Mouse (Mus musculus) thymus, postnatal 14 days (tissue): Measurements from ENCODE around the gene Reps1.

ENCODE experiments used
- DNase-seq: peaks from one replicate; pipeline ENCODE4 v3.0.0; 2021

The Reps1 gene

DNA sequence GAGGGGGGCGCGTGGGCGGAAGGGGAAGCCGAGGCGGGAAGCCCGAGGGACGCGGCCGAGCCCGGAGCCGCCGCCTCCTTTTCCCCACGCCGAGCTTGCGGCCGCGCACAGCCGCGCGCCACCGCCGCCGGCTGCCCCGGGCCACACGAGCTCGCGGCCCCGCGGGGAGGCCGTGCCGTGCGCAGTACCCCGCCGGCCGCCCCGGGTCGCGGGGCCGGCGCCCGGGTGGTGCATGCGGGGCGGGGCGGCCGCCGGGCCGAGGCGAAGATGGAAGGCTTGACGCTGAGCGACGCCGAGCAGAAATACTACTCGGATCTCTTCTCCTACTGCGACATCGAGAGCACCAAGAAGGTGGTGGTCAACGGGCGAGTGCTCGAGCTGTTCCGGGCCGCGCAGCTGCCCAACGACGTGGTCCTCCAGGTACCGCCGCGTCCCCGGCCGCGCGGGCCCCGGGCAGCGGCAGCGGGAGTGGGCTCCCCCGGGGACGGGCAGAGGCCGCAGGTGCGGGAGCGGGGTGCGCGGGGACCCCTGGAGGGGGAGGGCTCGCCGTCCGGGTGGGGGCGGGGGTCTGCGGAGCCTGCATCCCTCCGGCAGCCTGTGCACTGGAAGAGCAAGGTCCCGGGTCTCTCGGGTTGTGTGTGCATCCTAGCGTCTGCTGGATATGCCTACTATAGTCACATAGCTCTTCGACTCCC, at the start of gene Reps1:
Gene Reps1 (plus strand): TSS at position 166 of the 695 bp plus-strand sequence.
- peak; percentile 61 for DNase-seq

DNA sequence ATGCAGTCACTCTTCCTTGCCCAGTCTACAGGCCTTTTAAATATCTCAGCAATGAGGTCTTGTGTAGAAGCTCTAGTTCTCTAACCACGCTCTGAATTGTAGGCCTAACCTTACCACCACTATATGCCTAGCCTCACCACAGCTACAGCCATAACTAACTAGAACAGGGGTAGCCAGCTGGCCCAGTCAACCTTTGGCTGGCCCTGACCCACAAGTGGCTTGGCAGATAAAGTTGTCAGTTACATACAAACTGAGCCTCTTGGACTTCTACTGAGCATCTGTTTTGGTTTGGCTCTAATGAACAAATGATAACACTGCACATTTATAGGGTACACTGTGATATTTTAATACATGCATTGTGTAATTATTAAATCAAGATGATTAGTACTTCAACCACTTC, 48.9 kb upstream of the Reps1 start:
- DNase-seq = no peak

DNA sequence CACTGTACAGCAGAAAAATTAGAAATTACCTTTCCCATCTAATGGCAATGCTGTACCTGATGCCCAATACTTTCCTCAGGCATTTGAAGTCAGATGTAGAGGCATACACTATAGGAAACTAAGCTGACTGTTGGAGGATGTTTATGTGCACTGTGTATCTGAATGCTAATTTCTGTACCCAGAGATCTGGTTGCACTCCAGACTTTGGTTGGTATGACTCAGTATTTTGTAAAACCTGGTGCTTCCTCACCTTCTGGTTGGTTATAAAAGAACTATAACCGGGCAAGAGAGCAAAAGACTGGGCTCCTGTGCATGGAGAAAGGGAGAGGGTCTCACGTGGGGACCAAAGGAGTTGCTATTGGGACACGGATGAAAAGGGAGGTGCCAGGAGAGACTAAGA, 48.4 kb upstream of the Reps1 start:
- no peak for DNase-seq

DNA sequence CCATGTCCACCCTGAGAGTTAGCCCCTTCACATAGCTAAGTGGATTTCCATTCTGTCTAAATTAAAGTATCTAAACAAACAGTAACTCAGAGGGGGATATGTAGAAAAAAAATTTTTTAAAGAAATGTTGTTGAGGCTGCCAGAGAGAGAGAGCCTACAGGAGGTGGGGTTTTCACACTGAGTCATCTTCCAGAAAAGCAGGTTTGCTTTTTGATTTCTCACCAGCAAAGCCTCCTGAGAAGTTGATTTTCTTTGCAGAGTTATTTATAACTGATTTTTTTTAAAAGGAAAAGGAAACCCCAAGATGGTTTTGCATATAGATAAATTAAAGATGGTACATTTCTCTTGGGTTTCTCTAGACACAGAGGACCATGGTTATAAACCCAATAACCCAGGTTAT, 47.5 kb upstream of the Reps1 start:
- DNase-seq = no peak

DNA sequence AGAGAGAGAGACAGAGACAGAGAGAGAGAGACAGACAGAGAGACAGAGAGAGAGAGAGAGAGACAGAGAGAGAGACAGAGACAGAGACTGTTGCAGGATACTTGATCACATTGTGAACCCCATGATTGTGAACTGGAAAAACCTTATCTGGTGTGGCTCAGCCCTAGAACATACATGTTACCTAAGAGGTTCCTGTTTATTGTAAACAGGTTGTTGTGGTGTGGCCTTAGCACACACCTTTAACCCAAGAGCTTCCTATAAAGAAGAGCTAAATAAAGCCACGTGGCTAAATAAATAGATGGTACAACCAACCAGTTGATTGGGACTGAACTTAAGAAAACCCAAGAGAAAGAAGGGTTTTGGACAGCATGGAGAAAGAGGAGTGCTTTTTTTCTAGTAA, 45.9 kb upstream of the Reps1 start:
- no peak for DNase-seq

DNA sequence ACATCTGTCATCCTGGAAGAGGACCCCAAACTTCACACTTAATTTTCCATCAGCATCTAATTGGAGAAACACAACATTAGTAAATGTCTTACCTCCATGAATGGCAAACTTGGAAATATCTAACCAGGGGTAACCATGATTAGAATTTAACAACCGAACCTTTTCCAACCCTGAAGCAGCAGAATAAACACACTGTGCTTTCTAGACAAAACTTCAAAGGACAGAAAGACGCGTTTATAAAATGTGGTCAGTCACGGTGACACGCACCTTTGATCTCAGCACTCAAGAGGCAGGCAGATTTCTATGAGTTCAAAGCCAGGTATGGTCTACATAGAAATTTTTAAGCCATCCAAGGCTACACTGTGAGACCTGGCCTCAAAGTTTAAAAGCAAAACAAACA, 43.9 kb upstream of the Reps1 start:
- no peak for DNase-seq

DNA sequence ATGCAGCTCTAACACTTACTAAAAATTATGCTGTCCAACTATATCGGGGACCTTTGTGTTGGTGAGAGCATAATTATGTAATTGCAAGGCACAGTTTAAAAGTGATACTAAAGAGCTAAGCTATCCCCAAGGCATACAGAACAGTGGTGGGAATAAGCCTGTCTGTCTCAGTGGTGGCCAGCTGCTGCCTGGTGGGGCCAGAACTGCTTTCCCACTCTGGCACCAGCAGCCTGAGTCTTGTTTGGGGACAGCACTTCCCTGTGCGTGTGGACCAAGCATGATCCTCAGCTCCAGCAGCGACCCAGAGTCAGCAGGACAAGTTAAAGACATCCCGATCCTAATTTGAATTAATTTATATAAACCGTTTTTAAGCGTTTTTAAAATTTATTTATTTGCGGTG, 35.2 kb upstream of the Reps1 start:
- no peak for DNase-seq

DNA sequence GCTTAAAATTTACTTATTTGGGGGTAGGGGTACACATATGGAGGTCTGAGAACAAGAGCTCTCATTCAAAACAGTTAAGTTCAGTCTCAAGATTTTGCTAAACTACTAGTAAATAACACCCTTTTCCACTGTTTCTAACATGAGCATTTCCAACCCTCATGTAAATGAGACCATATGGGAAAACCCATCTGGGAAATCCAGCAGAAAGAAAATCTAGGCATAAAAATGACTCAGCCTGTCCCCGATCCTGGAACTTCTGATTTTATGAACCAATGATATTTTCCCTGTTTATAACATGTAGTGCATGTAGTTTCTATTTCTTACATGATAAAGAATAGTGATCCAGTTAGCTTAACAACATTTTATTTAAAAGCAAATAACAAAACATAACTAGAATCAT, 34.8 kb upstream of the Reps1 start:
- no peak for DNase-seq

DNA sequence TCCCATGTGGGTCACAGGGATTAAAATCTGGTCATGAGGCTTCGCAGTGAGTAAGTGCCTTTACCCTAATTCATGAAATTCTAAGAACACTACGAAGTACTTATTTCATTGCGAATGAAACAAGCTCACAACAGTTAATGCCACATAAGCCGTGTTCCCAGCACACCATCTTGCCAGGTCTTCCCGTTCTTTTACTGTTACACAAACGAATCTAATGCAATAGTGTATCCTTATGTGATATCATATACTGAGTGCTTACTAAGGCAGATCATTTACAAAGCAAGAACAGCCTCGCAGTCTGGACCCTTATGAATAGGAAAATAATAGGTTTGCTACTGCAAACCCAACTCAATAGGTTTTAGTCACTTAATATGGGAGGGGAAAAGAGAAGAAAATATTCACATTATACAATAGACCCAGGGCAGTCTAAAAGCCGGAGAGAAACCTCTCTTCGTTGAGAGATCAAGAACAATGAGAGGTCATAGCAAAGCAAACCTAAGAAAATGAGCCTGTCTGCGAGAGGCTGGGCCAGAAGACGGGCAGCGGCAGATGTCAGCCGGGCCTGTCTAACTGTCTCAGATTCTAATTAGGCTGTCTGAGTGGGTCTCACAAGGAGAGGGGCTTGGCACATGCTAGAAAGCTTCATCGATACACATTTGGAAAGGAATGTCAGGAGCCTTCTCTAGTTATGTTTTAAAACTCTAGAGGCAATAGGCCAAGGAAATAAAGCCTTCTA, 33.9 kb upstream of the Reps1 start:
- no peak for DNase-seq

DNA sequence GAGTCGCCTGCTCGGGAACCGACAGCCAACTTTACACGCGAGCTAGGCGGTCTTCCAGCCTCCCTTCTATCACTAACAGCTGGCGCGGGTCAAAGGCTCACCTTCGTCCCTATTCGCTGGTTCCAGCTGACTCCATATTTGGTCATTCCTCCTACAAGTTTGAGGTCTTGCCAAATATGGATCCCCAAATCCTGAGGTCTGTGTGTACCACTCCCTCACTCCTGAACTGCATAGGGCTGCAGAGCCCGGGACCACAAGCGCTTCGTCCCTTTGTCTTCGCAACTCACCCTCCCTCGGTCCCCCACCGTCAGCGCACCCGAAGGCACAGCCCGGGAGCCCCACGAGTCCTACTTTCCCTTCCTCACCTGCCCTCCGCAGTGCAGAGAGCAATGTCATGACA, 33.3 kb upstream of the Reps1 start:
- DNase-seq = peak; percentile 67

DNA sequence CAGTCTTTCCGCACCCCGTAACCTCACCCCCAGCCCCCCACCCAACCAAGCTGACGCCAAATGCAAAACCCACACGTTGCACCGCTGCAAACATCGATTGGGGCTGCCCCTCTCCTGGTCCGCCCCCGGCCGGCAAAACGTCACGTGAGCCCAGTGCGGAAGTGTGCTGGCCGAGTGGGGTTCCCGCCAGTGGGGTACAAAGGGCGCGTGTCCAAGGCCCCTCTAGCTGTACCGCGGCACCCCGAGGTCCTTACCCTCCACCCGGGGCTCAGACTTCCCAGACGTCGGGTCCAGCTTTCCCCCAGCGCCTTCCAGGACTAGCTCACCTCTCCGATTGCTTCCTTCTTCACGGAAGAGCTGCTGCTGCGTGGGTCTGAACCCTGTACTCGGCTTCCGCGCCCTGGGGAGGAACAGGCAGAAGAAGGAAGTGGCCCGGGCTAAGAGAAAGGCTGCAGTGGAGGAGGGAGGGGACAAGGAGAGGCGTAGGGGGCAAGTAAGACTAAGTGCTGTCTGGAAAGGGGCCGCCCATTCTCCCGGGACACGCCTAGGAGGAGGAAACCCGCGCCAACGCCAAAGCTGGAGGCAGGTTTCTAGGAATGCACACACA, 32.8 kb upstream of the Reps1 start, which contains the start of gene Abracl:
Gene Abracl (minus strand): TSS at position 548 of the 607 bp plus-strand sequence.
- peak; percentile 86 for DNase-seq

DNA sequence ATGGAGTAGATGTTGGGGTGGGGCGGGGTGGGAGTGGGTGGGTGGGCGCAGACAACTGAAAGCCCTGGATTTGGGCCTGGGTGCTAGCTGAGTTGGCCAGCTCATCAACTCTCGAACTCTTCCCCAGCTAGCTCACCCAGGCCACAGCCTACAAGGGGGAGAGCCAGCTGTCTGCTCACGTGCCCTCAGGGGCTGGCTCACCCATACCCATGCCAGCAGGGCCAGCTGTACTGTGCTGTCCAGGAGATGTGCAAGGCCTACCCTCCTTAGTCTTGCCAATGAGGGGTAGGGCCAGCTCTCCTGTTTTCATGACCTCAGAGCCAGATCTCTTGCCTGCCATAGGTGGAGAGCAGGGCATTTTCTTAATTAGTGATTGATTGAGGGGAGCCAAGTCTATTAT, 21.3 kb upstream of the Reps1 start:
- no peak for DNase-seq

DNA sequence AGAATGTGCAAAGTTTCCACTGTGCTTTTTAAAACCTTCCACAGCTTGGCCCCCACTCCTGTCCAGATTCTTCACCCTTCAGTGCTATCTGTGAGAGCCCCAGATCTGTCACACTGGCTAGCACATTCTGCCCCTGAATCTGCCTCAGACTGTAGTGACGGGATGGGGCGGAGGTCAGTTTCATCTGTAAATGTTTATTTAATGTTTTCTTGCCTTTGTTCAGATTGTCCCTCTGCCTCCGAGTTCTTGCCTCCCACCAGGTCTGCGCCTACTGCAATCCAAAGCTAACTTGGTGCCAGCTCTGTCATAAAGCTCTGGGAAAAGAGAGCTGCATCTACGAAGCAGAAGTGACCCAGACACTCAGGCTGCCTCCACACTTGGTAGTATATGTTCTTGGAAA, 18.8 kb upstream of the Reps1 start:
- DNase-seq = no peak

DNA sequence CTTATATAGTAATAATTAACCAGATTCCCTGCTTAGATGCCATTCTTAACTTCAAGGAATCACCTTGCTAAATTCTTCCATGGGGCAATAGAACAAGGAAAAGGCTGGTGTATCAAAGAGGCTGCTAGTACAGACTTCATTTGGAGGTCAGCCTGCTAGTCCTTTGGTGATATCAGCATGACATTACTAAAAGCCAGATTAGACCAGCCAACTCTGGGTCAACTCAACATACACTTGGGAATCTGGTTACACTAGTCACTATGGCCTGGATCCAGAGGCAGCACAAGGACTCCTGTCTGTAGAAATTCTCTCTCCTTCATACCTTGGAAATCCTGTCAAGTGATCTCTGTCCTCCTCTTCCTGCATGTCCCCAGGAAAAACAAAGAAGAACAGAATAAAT, 9.3 kb upstream of the Reps1 start:
- no peak for DNase-seq

DNA sequence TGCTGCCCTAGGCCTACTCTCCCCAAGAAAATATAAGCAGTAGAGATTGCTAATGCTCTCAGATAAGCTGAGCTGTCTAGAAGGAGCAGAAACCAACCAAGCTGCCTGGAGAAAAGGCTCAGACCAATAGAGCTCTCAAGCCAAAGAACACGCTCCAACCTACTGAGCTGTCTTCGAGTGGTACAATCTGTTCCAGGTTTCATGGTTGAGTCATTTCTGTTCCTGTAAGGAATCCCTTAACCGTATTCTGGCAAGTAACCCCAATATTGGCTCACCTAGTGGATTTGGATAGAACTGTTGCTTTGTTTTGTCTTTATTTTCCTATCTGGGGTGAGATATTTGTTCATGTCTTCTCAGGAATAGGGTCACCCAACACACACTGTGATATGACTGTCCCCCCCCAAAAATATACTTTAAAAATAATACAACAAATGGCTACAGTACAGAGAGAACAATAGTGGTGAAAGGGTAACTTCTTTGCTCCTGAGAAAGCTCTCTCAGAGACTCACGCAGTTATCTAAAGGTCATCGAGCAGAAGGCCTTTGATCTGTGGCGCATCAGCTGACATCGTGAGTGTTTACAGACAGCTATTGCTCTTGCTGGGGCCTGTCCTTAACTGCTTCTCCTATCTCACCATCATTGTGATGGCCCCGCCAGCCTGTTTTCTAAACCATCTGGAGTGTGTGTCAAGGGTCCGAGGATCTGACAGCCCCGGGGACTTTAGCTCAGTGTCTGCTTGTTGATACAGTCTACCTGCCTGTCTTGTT, 8.1 kb upstream of the Reps1 start:
- DNase-seq = no peak

DNA sequence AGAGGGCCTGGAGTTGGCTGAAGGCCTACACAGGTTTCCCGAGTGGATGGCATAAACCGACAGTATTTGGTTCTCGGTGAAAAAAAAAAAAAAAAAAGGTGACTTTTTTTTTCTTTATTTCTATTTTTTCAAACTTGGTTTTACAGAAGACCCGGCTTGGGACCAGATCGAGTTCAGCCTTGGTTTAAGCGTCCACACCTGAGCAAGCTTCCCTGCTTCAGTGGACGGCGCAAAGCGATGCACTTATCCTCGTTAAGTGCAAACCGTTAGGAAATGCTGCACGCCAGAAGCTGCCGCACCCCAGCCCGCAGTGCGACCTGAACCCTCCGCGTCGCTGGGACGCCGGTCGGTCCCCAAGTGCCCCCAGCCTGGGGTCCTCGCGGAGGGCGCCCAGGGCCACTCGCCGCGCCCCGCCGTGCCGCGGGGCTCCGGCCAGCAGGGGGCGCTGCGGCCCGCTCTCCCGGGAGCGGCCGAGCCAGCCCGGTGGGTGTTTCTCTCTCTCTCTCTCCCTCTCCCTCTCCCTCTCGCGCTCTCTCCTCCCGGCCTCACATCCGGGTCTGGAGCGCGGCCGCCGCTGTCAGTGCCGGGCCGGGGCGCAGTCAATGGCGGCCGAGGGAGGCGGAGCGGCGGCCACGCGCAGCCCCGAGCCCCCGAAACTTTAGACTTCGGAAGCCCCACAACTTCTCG, 509 bp upstream of the Reps1 start:
- peak; percentile 88 for DNase-seq

DNA sequence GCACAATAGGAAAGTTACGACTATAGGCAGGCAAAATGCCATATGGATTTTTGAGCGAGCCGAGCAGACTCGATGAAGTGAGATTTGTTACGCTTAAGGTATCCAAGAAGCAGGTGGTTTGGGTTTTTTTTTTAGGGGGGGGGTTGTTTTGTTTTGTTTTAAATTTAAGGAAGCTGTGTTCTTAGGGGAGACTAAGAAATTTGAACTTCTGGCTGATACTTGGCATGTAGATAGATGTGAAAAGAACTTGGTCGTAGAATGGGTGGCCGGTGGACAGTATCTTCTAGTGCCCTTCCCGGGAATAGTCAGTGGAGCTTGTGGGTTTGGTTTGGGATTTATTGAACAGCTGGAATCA, 707 bp downstream of the Reps1 start:
- DNase-seq = no peak

DNA sequence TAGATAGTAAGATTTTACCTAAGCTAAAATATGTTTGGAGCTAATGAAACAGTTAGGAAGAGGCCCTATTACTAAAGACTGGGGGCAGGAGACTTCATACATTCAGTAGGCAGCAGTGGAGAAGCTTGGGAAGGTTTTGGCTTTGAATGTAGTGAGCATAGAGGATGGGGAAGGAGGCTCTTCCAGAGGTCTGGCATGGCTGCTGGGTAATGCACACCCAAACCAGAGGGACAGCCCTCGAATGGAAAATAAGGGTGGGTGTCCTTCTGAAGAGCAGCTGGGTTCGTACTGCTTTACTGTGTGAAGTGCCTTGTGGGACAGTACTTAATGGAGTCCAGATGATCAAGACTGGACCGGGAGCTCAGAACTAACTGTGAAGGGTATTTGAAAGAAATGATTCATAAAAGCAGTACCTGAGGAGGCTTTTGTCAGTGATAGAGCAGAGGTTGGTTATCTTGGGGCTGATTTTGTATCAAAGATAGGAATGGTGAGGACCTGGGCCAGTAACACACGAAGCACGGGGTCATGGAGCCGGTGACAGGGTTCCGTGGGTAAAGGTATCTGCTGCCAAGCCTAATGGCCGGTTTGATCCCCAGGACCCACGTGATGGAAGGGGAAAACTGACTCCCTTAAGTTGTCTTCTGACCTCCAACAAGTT, 3.1 kb downstream of the Reps1 start:
- no peak for DNase-seq

DNA sequence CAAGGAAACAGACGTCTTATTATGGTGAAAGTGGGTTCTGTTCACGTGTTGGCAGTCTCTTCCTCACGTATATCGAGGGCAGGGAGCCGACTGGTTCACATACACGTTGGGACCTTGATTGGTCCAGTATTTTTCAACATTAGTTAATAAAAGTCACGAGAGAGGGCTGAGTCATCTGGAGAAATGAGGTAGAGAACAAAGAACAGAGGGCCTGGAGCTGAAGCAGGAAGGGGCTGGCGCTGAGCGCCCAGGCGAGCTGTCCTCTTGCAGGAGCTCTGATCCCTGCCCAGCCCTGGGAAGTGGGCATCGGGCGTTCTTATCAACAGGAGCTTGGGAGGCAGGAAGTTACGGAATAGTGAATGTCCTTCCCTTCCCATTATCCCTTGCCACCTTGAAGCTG, 4.1 kb downstream of the Reps1 start:
- DNase-seq = no peak

DNA sequence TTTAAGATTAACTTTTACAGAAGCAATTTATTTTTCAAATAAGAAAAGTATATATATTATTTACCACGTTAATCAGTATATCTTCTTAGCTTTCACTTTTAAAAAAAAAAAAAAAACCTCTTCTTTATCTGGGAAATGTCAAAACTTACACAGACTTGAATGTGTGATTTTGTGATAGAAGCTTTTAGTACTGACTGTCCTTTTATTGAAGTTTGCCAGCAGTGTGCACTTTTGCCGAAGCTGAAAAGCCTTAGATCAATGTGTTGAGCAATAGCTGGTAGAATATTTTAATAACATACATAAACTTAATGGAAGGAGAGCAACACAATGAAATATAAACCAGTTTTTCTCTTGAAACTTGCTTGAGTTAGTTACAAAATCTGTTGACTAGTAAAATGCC, 5.1 kb downstream of the Reps1 start:
- DNase-seq = no peak

DNA sequence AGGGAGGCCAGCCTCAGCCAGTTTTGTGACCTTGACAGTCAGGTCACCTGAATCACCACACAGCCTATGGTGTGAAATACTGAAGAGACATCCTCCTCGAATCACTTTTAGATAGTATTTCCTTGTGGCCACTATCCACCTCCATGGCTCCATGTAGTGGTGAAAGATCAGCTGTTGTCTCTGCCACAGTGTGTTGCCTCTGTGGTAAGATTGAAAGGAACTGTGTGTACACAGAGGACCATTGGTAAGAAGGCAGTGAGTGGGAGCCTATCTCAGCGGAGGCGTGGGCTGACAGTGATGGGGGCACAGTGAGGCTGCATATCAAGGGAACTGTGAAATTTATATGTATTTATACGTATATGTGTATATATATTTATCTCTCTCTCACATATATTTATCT, 5.9 kb downstream of the Reps1 start:
- no peak for DNase-seq

DNA sequence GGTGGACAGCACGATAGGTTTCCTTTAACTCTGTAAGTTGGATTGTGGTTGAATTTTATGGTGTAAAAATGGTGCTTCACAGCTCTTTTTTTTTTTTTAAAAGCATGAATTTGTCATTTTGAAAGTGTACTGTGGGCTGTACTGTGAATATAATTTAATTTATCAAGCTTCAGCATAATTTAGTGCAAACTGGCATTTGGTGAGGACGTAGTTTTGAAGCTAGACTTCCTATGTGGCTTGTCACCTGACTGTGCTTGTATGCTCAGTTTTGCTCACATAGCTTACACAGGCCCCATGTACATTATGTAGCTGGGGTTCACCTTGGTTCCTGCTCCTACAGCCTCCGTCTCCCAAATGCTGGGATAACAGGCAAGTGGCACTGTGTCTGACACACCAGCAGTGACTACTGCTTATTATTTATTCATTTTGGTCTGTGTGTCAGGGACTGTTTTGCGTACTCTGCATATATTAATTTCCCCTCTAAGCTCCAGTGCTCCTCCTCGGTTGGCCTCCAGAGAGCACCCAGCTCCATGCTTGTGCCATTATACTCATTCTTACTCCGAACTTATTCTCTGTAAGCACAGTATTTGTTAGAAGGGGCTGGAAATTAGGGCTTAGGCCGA, 9.1 kb downstream of the Reps1 start:
- DNase-seq = no peak
